Mouse (Mus musculus): ENCODE results near the gene Gltp.

DNA sequence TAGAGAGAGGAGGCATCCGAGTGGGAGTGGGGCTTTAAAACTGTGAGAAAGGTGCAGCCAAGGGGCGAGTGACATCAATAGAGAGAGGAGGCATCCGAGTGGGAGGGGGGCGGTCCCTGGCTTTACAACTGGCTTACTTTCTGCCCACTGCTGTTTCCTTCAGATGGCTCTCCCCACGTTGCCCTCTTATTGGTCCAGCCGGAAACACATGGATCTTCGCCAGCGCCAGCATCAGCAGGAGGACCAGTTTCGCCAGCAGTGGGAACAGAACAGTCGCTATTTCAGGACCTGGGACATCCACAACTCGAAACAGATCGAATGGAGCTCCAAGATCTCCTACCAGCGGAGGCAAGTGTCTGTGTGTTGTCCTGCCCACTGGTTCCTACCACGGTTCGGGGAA, 17.7 kb upstream of the Gltp start:
- TF ChIP-seq CTCF (IDR thresholded peaks at IDR 0.05; ENCODE audit: low read depth) (no peak), EP300 (IDR thresholded peaks at IDR 0.05; ENCODE audit: low read depth) (no peak)

All from liver, postnatal 0 days (tissue).